Mouse (Mus musculus): ENCODE results near the gene 2310034G01Rik. TPM values are rescaled to one million over a fixed set of nuclear protein-coding genes. Genes with fewer than 3 reads are reported as not detected.

2310034G01Rik gene
- polyA plus RNA-seq, 1 experiment from 2014 or later, result 1.8 TPM

- Histone ChIP-seq H3K9me3 (replicated peaks) (no peaks in the 10 kb centered on the region), H3K4me3 (no peak overlapping the region), H3K27me3 (ENCODE audit: low read depth, poor library complexity, severe bottlenecking) (no peaks in the 10 kb centered on the region), H3K36me3 (peaks cover 53% of the 10 kb centered on the region), H3K27ac (no peak overlapping the region), H3K4me1 (peaks cover 7% of the 10 kb centered on the region)
- DNase-seq (ENCODE audit: low spot score), result no peak
- 52% methylated on average over 4 of the region's 4 CpGs for WGBS
Observed at GRCm38 (mm10) chr19:46375891-46376290, 25.8 kb upstream of the 2310034G01Rik start.

GRCm38 (mm10) chr19:46375489-46375888 lies 25.4 kb upstream of the 2310034G01Rik start:
- peaks cover 7% of the 10 kb centered on the region for H3K4me1 ChIP-seq
- peaks cover 49% of the 10 kb centered on the region for H3K36me3 ChIP-seq
- no peaks in the 10 kb centered on the region for H3K9me3 ChIP-seq (replicated peaks)
- 80% methylated on average over 5 of the region's 5 CpGs for WGBS
- no peak for DNase-seq (ENCODE audit: low spot score)
- no peaks in the 10 kb centered on the region for H3K27me3 ChIP-seq (ENCODE audit: low read depth, poor library complexity, severe bottlenecking)
- no peak overlapping the region for H3K27ac ChIP-seq
- H3K4me3 ChIP-seq, result no peak overlapping the region

GRCm38 (mm10) chr19:46374477-46375088 lies 24.5 kb upstream of the 2310034G01Rik start:
- no peak for DNase-seq (ENCODE audit: low spot score)
- WGBS, result 49% methylated on average over 21 of the region's 21 CpGs

DNA sequence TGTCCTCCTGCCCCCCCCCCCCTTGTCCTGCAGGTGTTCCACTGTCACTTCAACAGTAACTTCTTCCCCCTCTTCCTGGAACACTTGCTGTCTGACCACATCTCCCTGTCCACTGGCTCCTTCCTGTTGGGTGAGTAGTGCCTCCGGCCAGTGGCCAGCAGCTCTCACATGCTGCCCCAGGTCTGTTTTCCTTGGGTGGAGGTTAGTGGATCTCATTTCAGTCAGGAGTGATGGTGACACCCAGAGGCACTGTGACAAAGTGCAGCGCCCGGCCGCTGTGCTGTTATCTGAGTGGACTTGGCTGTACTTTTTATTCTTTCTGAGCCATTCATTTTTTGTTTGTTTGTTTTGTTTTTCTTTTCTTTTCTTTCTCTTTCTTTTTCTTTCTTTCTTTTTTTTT lies 19.1 kb upstream of the 2310034G01Rik start:
- Histone ChIP-seq H3K9me3 (replicated peaks) (no peaks in the 10 kb centered on the region), H3K4me1 (no peaks in the 10 kb centered on the region), H3K36me3 (no peaks in the 10 kb centered on the region), H3K4me3 (no peak overlapping the region), H3K27ac (no peak overlapping the region), H3K27me3 (ENCODE audit: low read depth, poor library complexity, severe bottlenecking) (no peaks in the 10 kb centered on the region)
- peak; percentile 59 for DNase-seq (ENCODE audit: low spot score)
- 28% methylated on average over 4 of the region's 4 CpGs for WGBS

More at GRCm38 (mm10) chr19:46374477-46375088, 24.5 kb upstream of the 2310034G01Rik start:
- peaks cover 39% of the 10 kb centered on the region for H3K36me3 ChIP-seq
- H3K4me1 ChIP-seq, result peaks cover 7% of the 10 kb centered on the region
- H3K4me3 ChIP-seq, result no peak overlapping the region
- no peaks in the 10 kb centered on the region for H3K9me3 ChIP-seq (replicated peaks)
- H3K27me3 ChIP-seq (ENCODE audit: low read depth, poor library complexity, severe bottlenecking), result no peaks in the 10 kb centered on the region
- peak overlapping the region; percentile 21; the same call in 1 of the 2 replicates for H3K27ac ChIP-seq

- H3K27ac ChIP-seq, result no peak overlapping the region
- WGBS, result 86% methylated on average over 23 of the region's 23 CpGs
Observed at GRCm38 (mm10) chr19:46367798-46368590, 17.9 kb upstream of the 2310034G01Rik start.

DNA sequence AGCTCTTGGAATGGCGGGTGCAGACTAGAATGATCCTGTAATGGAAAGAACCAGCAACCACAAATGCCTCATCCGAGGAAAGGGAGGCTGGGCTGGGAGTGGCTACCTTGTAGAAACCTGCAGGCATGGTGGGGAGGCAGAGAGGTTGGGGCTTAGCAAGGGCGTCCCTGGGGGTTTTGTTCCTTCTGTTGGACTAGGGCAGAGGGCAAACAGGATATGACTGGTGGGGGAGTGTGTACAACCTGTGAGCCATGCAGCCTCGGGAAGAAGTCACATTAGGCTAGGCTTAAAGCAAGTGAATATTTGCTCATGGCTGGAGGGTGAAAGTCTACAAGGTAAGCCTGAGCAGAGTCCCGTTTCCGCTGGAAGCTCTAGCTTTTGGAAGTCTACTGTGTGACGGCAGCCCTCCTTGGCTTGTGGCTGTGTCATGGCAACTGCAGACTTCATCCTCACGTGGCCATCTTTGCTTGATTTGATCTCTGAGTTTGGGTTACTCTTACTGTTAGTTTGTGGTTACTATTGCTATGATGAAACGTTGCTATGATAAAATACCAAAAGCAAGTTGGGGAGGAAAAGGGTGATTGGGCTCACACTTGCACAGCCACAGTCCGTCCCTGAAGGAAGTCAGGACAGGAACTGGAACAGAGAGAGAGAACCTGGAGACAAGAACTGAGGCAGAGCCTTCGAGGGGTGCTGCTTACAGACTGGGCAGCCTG lies 13.3 kb upstream of the 2310034G01Rik start:
- Histone ChIP-seq H3K9me3 (replicated peaks) (no peaks in the 10 kb centered on the region), H3K4me1 (no peaks in the 10 kb centered on the region), H3K27ac (no peak overlapping the region), H3K4me3 (no peak overlapping the region), H3K36me3 (no peaks in the 10 kb centered on the region), H3K27me3 (ENCODE audit: low read depth, poor library complexity, severe bottlenecking) (peaks cover 8% of the 10 kb centered on the region)
- no peak for DNase-seq (ENCODE audit: low spot score)
- 87% methylated on average over 11 of the region's 11 CpGs for WGBS

More at GRCm38 (mm10) chr19:46367798-46368590, 17.9 kb upstream of the 2310034G01Rik start:
- H3K4me1 ChIP-seq, result no peaks in the 10 kb centered on the region
- no peaks in the 10 kb centered on the region for H3K9me3 ChIP-seq (replicated peaks)
- DNase-seq (ENCODE audit: low spot score), result no peak
- H3K36me3 ChIP-seq, result no peaks in the 10 kb centered on the region
- no peaks in the 10 kb centered on the region for H3K27me3 ChIP-seq (ENCODE audit: low read depth, poor library complexity, severe bottlenecking)
- H3K4me3 ChIP-seq, result no peak overlapping the region

DNA sequence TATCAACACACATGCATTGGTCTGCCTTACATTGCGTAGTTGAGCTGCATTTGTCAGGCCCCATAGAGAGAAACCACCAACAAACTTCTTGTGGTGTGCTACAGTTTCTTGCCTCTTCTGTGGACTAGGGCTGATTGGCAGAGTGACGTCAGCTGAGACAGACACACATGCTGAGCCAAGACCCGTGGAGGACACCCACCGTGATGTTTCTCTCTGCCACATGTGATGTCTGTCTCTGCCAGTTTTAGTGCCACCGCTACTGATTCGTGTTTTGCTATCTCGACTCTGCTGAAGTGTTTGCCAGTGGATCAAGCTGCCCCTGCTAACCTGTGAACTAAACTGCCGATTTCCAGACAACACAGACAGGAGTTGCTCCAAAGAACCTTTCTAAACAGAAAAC lies 12.0 kb upstream of the 2310034G01Rik start:
- Histone ChIP-seq H3K27ac (no peak overlapping the region), H3K9me3 (replicated peaks) (no peaks in the 10 kb centered on the region), H3K4me3 (no peak overlapping the region), H3K4me1 (peaks cover 4% of the 10 kb centered on the region), H3K36me3 (no peaks in the 10 kb centered on the region), H3K27me3 (ENCODE audit: low read depth, poor library complexity, severe bottlenecking) (peaks cover 21% of the 10 kb centered on the region)
- 90% methylated on average over 8 of the region's 8 CpGs for WGBS
- DNase-seq (ENCODE audit: low spot score), result no peak

DNA sequence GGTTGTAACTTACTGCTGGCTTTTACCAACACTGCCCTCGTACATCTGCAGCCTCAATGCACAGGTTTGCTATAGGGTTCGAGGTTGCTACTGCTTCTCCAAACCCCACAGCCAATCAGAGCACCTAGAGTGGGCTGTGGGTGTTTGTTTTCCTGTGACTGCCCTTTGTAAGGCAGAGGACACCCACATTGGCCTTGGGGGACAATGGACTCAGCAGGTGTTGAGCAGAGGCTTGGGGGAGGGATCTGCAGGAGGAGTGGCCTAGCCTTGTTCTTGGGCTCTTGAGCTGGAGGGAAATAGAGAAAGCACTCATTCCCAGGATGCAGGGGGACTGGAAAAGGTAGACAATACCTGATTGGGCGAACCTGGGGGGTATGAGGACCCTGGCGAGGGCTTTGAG lies 8.3 kb upstream of the 2310034G01Rik start:
- Histone ChIP-seq H3K4me1 (peaks cover 13% of the 10 kb centered on the region), H3K27ac (no peak overlapping the region), H3K36me3 (no peaks in the 10 kb centered on the region), H3K27me3 (ENCODE audit: low read depth, poor library complexity, severe bottlenecking) (peaks cover 41% of the 10 kb centered on the region), H3K9me3 (replicated peaks) (no peaks in the 10 kb centered on the region), H3K4me3 (no peak overlapping the region)
- 69% methylated on average over 4 of the region's 4 CpGs for WGBS
- no peak for DNase-seq (ENCODE audit: low spot score)

- no peak for DNase-seq (ENCODE audit: low spot score)
- H3K27me3 ChIP-seq (ENCODE audit: low read depth, poor library complexity, severe bottlenecking), result peaks cover 47% of the 10 kb centered on the region
- no peaks in the 10 kb centered on the region for H3K36me3 ChIP-seq
- H3K9me3 ChIP-seq (replicated peaks), result no peaks in the 10 kb centered on the region
- peak overlapping the region; percentile 63 for H3K4me3 ChIP-seq
- peaks cover 13% of the 10 kb centered on the region for H3K4me1 ChIP-seq
- 20% methylated on average over 25 of the region's 25 CpGs for WGBS
- H3K27ac ChIP-seq, result no peak overlapping the region; the same call in 1 of the 2 replicates
Observed at GRCm38 (mm10) chr19:46357344-46358280, 7.5 kb upstream of the 2310034G01Rik start.

GRCm38 (mm10) chr19:46356701-46357138 lies 6.6 kb upstream of the 2310034G01Rik start:
- peak overlapping the region; percentile 63 for H3K4me3 ChIP-seq
- H3K4me1 ChIP-seq, result peaks cover 13% of the 10 kb centered on the region

DNA sequence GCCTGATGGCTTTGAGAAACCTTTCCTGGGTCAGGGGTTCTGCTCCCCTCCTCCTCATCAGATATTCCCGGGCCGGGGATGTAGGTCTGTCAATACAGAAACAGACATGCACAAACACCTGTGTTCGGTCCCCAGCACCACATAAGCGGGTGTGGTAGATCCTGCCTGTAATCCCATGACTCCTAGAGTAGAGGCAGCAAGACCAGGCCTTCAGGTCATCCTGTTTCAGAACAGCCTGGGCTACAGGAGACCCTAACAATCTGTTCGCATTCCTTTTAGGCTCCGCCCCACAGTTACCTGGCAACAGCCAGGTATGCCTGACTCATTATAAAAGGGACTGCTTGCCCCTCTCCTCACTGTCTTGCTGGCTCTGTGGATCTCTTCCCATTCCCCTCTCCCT lies 552 bp downstream of the 2310034G01Rik start:
- Histone ChIP-seq H3K27ac (peak overlapping the region; percentile 86), H3K9me3 (replicated peaks) (no peaks in the 10 kb centered on the region), H3K4me1 (peaks cover 28% of the 10 kb centered on the region), H3K27me3 (ENCODE audit: low read depth, poor library complexity, severe bottlenecking) (peaks cover 74% of the 10 kb centered on the region), H3K36me3 (no peaks in the 10 kb centered on the region), H3K4me3 (peak overlapping the region; percentile 76)
- 30% methylated on average over 6 of the region's 6 CpGs for WGBS
- DNase-seq (ENCODE audit: low spot score), result no peak

More at GRCm38 (mm10) chr19:46356701-46357138, 6.6 kb upstream of the 2310034G01Rik start:
- DNase-seq (ENCODE audit: low spot score), result peak; percentile 89
- H3K9me3 ChIP-seq (replicated peaks), result no peaks in the 10 kb centered on the region
- no peaks in the 10 kb centered on the region for H3K36me3 ChIP-seq
- 1% methylated on average over 29 of the region's 29 CpGs for WGBS
- H3K27ac ChIP-seq, result peak overlapping the region; percentile 73
- H3K27me3 ChIP-seq (ENCODE audit: low read depth, poor library complexity, severe bottlenecking), result peaks cover 51% of the 10 kb centered on the region

Data from limb, embryonic 10.5 days (tissue).